10 mouse cellular contexts compared by ENCODE assay signal in genomic region chr16:85393430-85393948, GRCm38 (mm10).
DNase-seq lines count a peak whose midpoint lies in the region; ATAC-seq lines count a peak whose summit lies in the region.
"Had no signal": no experiment of that assay in that cellular context is flagged by ENCODE, and none has a peak within 500 bp of the region (broad histone marks: within the 10 kb centered on the region; RNA-seq: fewer than 3 reads in every experiment).

No protein-coding gene starts in this region.

- H3K9me3 ChIP-seq in midbrain, embryonic 11.5 days (ENCODE audit: control insufficient read depth, low read length): no peaks in the 10 kb centered on the region
- no peaks in the 10 kb centered on the region for H3K9me3 ChIP-seq in midbrain, embryonic 16.5 days (replicated peaks; ENCODE audit: control insufficient read depth, low read length, poor library complexity, severe bottlenecking)
- no peaks in the 10 kb centered on the region for H3K9me3 ChIP-seq in heart, embryonic 12.5 days (replicated peaks)
- H3K9me3 ChIP-seq in midbrain, embryonic 14.5 days (ENCODE audit: control insufficient read depth, low read length): no peaks in the 10 kb centered on the region

- no peaks in the 10 kb centered on the region for H3K27me3 ChIP-seq in midbrain, embryonic 11.5 days (ENCODE audit: control insufficient read depth, insufficient read depth, low read length)
- H3K27me3 ChIP-seq in midbrain, embryonic 16.5 days (ENCODE audit: control insufficient read depth, insufficient read depth, low read depth, low read length): no peaks in the 10 kb centered on the region
- H3K27me3 ChIP-seq in heart, embryonic 12.5 days (replicated peaks): no peaks in the 10 kb centered on the region
- H3K27me3 ChIP-seq in midbrain, embryonic 14.5 days (ENCODE audit: control insufficient read depth, insufficient read depth, low read length): no peaks in the 10 kb centered on the region

- H3K36me3 ChIP-seq in midbrain, embryonic 11.5 days (ENCODE audit: control insufficient read depth, insufficient read depth, low read length): no peaks in the 10 kb centered on the region
- H3K36me3 ChIP-seq in midbrain, embryonic 16.5 days (ENCODE audit: control insufficient read depth, insufficient read depth, low read length): no peaks in the 10 kb centered on the region
- H3K36me3 ChIP-seq in heart, embryonic 12.5 days: no peaks in the 10 kb centered on the region
- H3K36me3 ChIP-seq in midbrain, embryonic 14.5 days (ENCODE audit: control insufficient read depth, insufficient read depth, low read length): no peaks in the 10 kb centered on the region

- H3K4me1 ChIP-seq in midbrain, embryonic 11.5 days (ENCODE audit: control insufficient read depth, insufficient read depth, low read length): no peaks in the 10 kb centered on the region
- H3K4me1 ChIP-seq in midbrain, embryonic 16.5 days (ENCODE audit: control insufficient read depth, insufficient read depth, low read length): no peaks in the 10 kb centered on the region
- H3K4me1 ChIP-seq in heart, embryonic 12.5 days (replicated peaks): peaks cover 12% of the 10 kb centered on the region
- 0 out of 2 replicates have a peak, but pooled peaks cover 3% of the 10 kb centered on the region for H3K4me1 ChIP-seq in midbrain, embryonic 14.5 days (ENCODE audit: control insufficient read depth, insufficient read depth, low read length)

- no peak overlapping the region for H3K9ac ChIP-seq in midbrain, embryonic 11.5 days (ENCODE audit: low read length)
- H3K9ac ChIP-seq in midbrain, embryonic 16.5 days (ENCODE audit: low read depth, low read length): no peak overlapping the region
- H3K9ac ChIP-seq in heart, embryonic 12.5 days: no peak overlapping the region
- no peak overlapping the region for H3K9ac ChIP-seq in midbrain, embryonic 14.5 days (replicated peaks; ENCODE audit: low read length)

- no peak overlapping the region for H3K27ac ChIP-seq in midbrain, embryonic 11.5 days (ENCODE audit: low read depth, low read length)
- H3K27ac ChIP-seq in midbrain, embryonic 16.5 days (ENCODE audit: low read length): no peak overlapping the region
- H3K27ac ChIP-seq in heart, embryonic 12.5 days (ENCODE audit: poor library complexity, severe bottlenecking): 0 out of 2 replicates have a peak overlapping the region, but pooled peaks have one; percentile 14
- H3K27ac ChIP-seq in midbrain, embryonic 14.5 days (replicated peaks; ENCODE audit: low read depth, low read length): 0 out of 2 replicates have a peak overlapping the region, but pooled peaks have one; percentile 32

- peak; percentile 56; the same call in 1 of the 2 replicates for ATAC-seq in midbrain, embryonic 11.5 days (ENCODE audit: low FRiP score)
- no peak for ATAC-seq in midbrain, embryonic 16.5 days
- no peak for ATAC-seq in heart, embryonic 12.5 days (ENCODE audit: insufficient number of reproducible peaks, low FRiP score)
- ATAC-seq in midbrain, embryonic 14.5 days (ENCODE audit: low FRiP score, low TSS enrichment): no peak
- no peak for ATAC-seq in megakaryocyte-erythroid progenitor cell, adult 5-6 weeks (replicated peaks; ENCODE audit: low FRiP score, low TSS enrichment, poor library complexity, severe bottlenecking)

- DNase-seq in adrenal gland, adult (ENCODE audit: inconsistent age in 2 of 2, low spot score in 1 of 2): peak; percentile 18 to 64
- no peak for DNase-seq in adrenal gland, postnatal 4 days (ENCODE audit: low spot score in 2 of 2)
- DNase-seq in midbrain, embryonic 11.5 days (ENCODE audit: low spot score, missing footprints): no peak
- DNase-seq in midbrain, embryonic 14.5 days: peak; percentile 21
- no peak for DNase-seq in thymus, postnatal 4 days
- DNase-seq: gastrocnemius, postnatal 10 days; lung, adult 2 months had no signal

- H3K4me2 ChIP-seq in midbrain, embryonic 11.5 days: no peak overlapping the region
- no peak overlapping the region for H3K4me2 ChIP-seq in midbrain, embryonic 16.5 days (ENCODE audit: low read length)
- H3K4me2 ChIP-seq in heart, embryonic 12.5 days: no peak overlapping the region
- H3K4me2 ChIP-seq in midbrain, embryonic 14.5 days (ENCODE audit: low read length): no peak overlapping the region

- 48% methylated on average over 4 of the region's 4 CpGs for WGBS in midbrain, embryonic 11.5 days
- 25% methylated on average over 4 of the region's 4 CpGs for whole genome bisulfite sequencing in midbrain, embryonic 16.5 days
- 14% methylated on average over 4 of the region's 4 CpGs for WGBS in heart, embryonic 12.5 days
- WGBS in midbrain, embryonic 14.5 days: 18% methylated on average over 4 of the region's 4 CpGs

- H3K4me3 ChIP-seq in midbrain, embryonic 11.5 days (ENCODE audit: low read depth, low read length): no peak overlapping the region
- no peak overlapping the region for H3K4me3 ChIP-seq in midbrain, embryonic 16.5 days (ENCODE audit: low read depth, low read length)
- no peak overlapping the region for H3K4me3 ChIP-seq in heart, embryonic 12.5 days
- no peak overlapping the region for H3K4me3 ChIP-seq in midbrain, embryonic 14.5 days (replicated peaks; ENCODE audit: low read depth, low read length)

Comparison
In these comparisons a context has a peak if more than half of its experiments do, and no peak if none do; other contexts are left out.
1. DNase-seq: peak in adrenal gland, adult (2 of 2) and midbrain, embryonic 14.5 days (single experiment); none in adrenal gland, postnatal 4 days (0 of 2), midbrain, embryonic 11.5 days (single experiment) and thymus, postnatal 4 days (single experiment).
2. H3K27ac ChIP-seq: peak in heart, embryonic 12.5 days (single experiment) and midbrain, embryonic 14.5 days (single experiment); none in midbrain, embryonic 11.5 days (single experiment) and midbrain, embryonic 16.5 days (single experiment).